Mouse (Mus musculus) NIH3T3 (cell line): Measurements from ENCODE around the gene S100a13.

Source experiments
- DNase-seq: peaks from one replicate; pipeline ENCODE4 v3.0.0-alpha.2; 2012; ENCODE audit warnings: low read depth

S100a13 gene

DNA sequence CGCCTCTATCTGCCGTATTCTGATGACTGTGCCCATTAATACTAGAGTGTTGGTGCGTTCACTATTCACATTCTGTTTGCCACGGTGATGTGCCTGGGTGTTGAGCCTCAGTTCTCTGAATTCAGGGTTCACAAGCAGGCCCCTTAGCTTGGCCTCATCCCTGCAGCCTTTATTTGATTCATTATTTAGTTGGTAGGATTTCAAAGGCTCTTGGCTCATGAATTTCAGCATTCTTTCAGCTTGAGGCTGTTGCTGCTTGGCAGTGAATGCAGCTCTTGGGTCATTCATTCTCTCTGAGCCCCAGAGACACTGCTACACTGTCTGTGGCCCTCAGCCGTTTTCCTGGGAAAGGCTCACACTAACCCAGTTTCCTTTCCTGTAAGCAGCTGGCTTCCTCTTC, 41.7 kb downstream of the S100a13 start:
- peak; percentile 66 for DNase-seq

DNA sequence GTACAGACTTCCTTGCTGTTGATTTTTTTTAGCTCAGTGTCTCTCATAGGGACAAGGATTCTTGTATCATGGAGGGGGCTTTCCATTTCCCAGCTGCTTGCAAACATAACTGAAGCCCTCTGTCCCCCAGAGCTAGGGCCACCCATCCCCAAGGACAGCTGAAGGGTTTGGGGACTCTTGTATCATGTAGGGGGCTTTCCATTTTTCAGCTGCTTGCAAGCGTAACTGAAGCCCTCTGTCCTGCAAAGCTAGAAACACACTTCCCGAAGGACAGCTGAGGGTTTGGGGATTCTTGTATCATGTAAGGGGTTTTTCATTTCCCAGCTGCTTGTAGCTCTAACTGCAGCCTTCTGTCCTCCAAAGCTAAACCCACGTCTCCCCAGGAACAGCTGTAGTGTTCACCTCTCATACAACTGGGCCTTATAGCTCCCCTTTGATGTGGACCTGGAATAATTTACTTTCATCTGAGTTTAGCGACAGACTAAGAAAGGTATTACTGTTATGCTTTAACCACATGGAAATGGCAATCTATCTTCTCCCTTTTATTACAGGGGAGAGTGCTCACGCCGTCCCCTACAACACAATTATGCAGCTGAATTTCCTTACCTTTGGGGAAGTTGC, 45.9 kb downstream of the S100a13 start, which contains the start of gene S100a3:
Gene S100a3, plus strand, starts transcription at position 571 of the 621 bp plus-strand sequence.
- no peak for DNase-seq
